Mouse (Mus musculus) liver, embryonic 15.5 days (tissue): ENCODE measurements around the gene Mdh2. TPM values are rescaled to one million over a fixed set of nuclear protein-coding genes. Genes with fewer than 3 reads are reported as not detected.
A peak's percentile ranks its signal among the peaks of the same experiment; 100 is the strongest.

Experiments
- ATAC-seq: fragments of 200-750 bp; cut with Nextera tagmentation; 2 replicates; pipeline ENCODE4 v1.8.0; 2017; ENCODE audit warnings: moderate number of reproducible peaks, mild to moderate bottlenecking, moderate library complexity; ENCODE audit not compliant: insufficient read depth
- H3K27ac ChIP-seq: fragments of 300-500 bp; sonication (generic); replicated peaks from 2 replicates; pipeline ENCODE4 v1.5.1; 2015; ENCODE audit warnings: mild to moderate bottlenecking, inconsistent platforms
- H3K27me3 ChIP-seq: fragments of 300-500 bp; sonication (generic); 2 replicates; pipeline ENCODE4 v1.6.1; 2015; ENCODE audit warnings: mild to moderate bottlenecking, inconsistent platforms
- H3K36me3 ChIP-seq: fragments of 300-500 bp; sonication (generic); replicated peaks from 2 replicates; pipeline ENCODE4 v1.6.1; 2015; ENCODE audit warnings: moderate library complexity, mild to moderate bottlenecking, inconsistent platforms
- H3K4me1 ChIP-seq: fragments of 300-500 bp; sonication (generic); replicated peaks from 2 replicates; pipeline ENCODE4 v1.6.1; 2015; ENCODE audit warnings: inconsistent platforms
- H3K4me2 ChIP-seq: fragments of 300-500 bp; sonication (generic); 2 replicates; pipeline ENCODE4 v1.6.1; 2015; ENCODE audit warnings: moderate library complexity, mild to moderate bottlenecking, inconsistent platforms
- H3K4me3 ChIP-seq: fragments of 300-500 bp; sonication (generic); replicated peaks from 2 replicates; pipeline ENCODE4 v1.5.1; 2015; ENCODE audit warnings: mild to moderate bottlenecking, inconsistent platforms
- H3K9ac ChIP-seq: fragments of 300-500 bp; sonication (generic); 2 replicates; pipeline ENCODE4 v1.6.1; 2015; ENCODE audit warnings: moderate library complexity, mild to moderate bottlenecking, inconsistent platforms
- H3K9me3 ChIP-seq: fragments of 300-500 bp; sonication (generic); replicated peaks from 2 replicates; pipeline ENCODE4 v1.6.1; 2016; ENCODE audit warnings: inconsistent platforms
- WGBS: fragments of 180-500 bp; shearing (Covaris S2); methylation state at CpG from one replicate; pipeline ENCODE4 v1.1.7; 2015; ENCODE audit warnings: mixed read lengths; ENCODE audit not compliant: insufficient replicate concordance; 5-methylcytosine and 5-hydroxymethylcytosine counted together
- polyA plus RNA-seq: library from polyadenylated mRNA; unstranded; fragments of >200 nt; fragmentation: Nextera tagmentation; extraction: Ambion mirVana; gene quantifications from 2 replicates; pipeline ENCODE4 v1.2.1, GENCODE M21; 2015

The Mdh2 gene
- polyA plus RNA-seq, 1 experiment from 2014 or later: 302 TPM

DNA sequence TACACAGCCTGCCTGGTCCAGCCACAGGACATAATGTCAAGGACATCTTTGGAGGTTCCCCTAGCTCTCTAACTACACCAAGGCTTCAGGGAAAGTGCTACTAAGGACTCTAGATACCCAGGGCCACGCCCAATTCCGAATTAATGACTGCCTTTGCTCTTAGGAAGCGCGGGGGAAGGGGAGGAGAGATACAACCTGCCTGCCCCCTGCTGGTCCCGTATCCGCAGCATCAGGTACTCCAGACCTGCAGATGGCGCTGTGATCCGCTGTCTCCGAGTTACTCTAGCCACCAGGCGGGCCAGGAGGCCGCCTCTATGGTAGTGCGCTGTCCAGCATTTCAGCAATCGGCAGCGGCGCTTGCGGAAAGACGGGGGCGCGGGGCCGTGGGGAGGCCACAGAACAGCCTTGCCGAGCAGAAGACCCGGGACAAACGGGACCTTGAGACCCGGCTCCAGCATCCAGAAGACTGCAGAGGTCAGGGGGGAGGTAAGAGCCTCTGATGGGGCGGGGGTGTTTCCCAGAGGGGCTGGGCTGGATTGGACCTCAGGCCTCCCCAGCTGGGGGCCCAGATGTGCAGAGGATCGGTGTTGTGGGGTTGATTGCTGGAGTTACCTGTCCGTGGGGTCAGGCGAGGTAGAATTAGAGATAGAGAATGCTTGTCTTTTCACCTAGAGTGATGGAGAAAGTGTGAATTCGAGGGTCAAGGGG lies 28.4 kb downstream of the Mdh2 start, which contains the start of gene Srrm3:
Gene Srrm3, plus strand, starts transcription at position 336 of the 708 bp plus-strand sequence.
- peaks cover 5% of the 10 kb centered on the region; the same call in 1 of the 2 replicates for H3K4me1 ChIP-seq
- H3K27ac ChIP-seq: no peak within 1 kb of the TSS
- H3K27me3 ChIP-seq: peaks cover 11% of the 10 kb centered on the region
- H3K9ac ChIP-seq: no peak within 1 kb of the TSS
- no peak within 1 kb of the TSS for H3K4me3 ChIP-seq
- peak; percentile 34; the same call in 1 of the 2 replicates for ATAC-seq
- H3K36me3 ChIP-seq: no peaks in the 10 kb centered on the region
- no peak within 1 kb of the TSS for H3K4me2 ChIP-seq
- WGBS: 3% methylated on average over 29 of the region's 29 CpGs
- no peaks in the 10 kb centered on the region for H3K9me3 ChIP-seq

DNA sequence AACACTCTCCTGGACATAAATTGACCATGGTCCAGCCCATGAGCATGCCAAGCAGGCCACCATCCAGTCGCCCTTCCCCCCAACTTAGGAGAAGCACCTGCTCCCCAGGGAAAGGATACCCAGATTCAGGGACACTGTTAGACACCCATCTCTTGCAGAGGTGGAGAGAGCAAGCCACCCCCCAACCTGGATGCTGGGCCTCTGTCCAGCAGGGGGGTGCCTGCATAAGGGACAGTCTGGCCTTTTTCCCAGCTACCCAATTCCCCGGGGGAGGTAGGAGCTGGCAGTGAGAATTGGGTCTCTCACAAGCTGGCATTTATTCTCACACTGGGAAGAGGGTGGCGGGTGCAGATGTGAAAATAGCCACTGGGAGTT lies 29.0 kb downstream of the Mdh2 start:
- Histone ChIP-seq H3K36me3 (no peaks in the 10 kb centered on the region), H3K9me3 (no peaks in the 10 kb centered on the region), H3K4me2 (no peak overlapping the region), H3K27me3 (peaks cover 7% of the 10 kb centered on the region; the same call in 1 of the 2 replicates), H3K4me1 (peaks cover 5% of the 10 kb centered on the region; the same call in 1 of the 2 replicates), H3K27ac (no peak overlapping the region), H3K9ac (no peak overlapping the region), H3K4me3 (no peak overlapping the region)
- 31% methylated on average over 3 of the region's 3 CpGs for WGBS
- no peak for ATAC-seq

DNA sequence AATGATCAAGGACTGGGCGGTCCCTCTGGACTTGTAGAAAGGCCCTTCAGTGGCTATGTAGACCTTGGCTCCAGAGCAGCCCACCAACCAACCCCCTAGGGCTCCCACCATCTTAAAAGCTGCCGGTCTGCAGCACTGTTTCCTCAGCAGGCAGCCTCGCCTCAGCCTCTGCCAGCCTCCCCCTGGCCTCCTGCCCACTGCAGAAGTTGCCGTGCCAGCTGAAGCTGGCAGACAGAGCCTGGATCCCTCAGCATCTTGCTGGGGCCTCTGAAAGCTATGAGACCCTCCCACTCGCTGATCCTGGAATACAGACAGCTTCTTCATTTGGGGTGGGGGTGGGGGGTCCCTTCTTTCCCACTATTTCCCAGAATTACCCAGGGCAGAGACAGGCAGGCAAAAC lies 34.7 kb downstream of the Mdh2 start:
- H3K36me3 ChIP-seq: no peaks in the 10 kb centered on the region
- no peak for ATAC-seq
- H3K27ac ChIP-seq: no peak overlapping the region
- no peak overlapping the region for H3K9ac ChIP-seq
- no peaks in the 10 kb centered on the region for H3K9me3 ChIP-seq
- 41% methylated on average over 5 of the region's 5 CpGs for WGBS
- H3K4me1 ChIP-seq: no peaks in the 10 kb centered on the region
- no peak overlapping the region for H3K4me2 ChIP-seq
- no peaks in the 10 kb centered on the region for H3K27me3 ChIP-seq
- no peak overlapping the region for H3K4me3 ChIP-seq

DNA sequence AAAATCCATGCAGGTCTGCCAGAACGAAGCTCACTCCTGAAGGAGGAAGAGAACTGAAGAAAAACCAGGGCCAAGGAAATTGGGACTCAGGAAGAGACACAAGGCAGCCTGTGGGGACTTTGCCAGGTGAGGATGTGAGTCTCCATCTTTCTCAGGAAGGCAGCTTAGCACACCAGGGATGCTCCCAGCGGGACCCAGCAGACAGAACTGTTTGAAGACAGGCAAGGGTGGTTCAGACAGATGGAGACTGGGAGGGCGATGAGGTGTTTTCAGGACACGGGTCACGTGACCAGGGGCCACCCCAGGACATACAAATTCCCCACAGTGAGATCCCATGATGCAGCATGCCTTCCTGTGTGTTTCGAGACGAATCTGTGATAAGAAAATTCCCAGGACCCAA lies 40.2 kb downstream of the Mdh2 start:
- ATAC-seq: no peak
- Histone ChIP-seq H3K27ac (no peak overlapping the region), H3K27me3 (peaks cover 21% of the 10 kb centered on the region), H3K36me3 (no peaks in the 10 kb centered on the region), H3K4me3 (no peak overlapping the region), H3K4me2 (no peak overlapping the region), H3K9me3 (no peaks in the 10 kb centered on the region), H3K9ac (no peak overlapping the region), H3K4me1 (no peaks in the 10 kb centered on the region)
- 23% methylated on average over 7 of the region's 7 CpGs for WGBS

DNA sequence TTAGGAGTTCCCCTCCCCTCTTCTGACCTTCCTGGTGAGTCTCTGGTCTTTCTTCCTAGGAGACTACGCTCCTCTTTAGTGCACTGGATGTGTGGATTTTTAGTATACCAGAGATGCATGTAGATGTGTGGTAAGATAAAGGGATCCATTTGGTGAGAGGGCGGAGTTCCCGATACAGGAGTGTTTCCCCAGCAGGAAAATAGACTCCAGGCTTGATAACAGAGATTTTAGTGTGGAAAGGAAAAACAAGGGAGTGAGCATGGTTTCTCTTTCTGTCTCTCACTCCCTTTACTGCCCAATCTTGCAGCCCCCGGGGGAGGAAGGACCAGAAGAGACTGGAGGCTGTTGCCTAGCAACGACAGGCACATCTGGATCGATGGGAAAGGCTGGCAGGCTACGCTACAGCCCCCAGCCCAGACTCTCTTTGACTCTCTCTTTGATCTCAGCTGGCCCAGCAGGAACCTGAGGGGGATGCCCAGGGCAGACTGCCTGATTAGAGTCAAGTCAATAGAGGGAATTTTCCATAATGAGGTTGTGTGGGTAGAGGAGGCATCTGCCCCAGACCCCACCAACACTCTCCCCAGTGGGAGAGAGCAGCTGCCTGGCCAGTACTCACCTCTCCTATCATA lies 44.1 kb downstream of the Mdh2 start:
- Histone ChIP-seq H3K4me2 (no peak overlapping the region), H3K9me3 (no peaks in the 10 kb centered on the region), H3K9ac (no peak overlapping the region), H3K27me3 (peaks cover 26% of the 10 kb centered on the region), H3K4me3 (no peak overlapping the region), H3K27ac (no peak overlapping the region), H3K36me3 (no peaks in the 10 kb centered on the region), H3K4me1 (no peaks in the 10 kb centered on the region)
- 29% methylated on average over 7 of the region's 7 CpGs for WGBS
- ATAC-seq: no peak

DNA sequence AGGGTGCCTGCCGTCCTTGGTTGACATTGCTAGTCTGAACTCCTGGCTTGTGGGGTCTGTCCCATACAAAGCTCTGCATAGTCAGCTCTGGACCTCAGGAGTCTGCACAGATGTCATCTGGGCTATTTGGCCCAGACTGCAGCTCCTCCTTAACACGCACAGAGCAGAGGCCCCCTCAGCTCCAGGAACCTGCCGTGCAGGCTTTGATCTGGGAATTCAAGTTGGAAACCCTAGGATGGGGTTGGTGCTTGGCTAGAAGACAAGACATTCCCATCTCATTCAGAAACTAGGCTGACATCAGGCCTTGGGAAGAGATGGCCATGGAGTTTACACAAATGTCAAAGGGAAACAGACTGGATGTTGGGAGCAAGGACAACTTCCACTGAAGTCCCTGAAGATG lies 46.2 kb downstream of the Mdh2 start:
- Histone ChIP-seq H3K4me3 (no peak overlapping the region), H3K4me1 (no peaks in the 10 kb centered on the region), H3K27ac (no peak overlapping the region), H3K36me3 (no peaks in the 10 kb centered on the region), H3K9ac (no peak overlapping the region), H3K27me3 (peaks cover 24% of the 10 kb centered on the region), H3K4me2 (no peak overlapping the region), H3K9me3 (no peaks in the 10 kb centered on the region)
- no peak for ATAC-seq
- WGBS: 37% methylated on average over 3 of the region's 3 CpGs

DNA sequence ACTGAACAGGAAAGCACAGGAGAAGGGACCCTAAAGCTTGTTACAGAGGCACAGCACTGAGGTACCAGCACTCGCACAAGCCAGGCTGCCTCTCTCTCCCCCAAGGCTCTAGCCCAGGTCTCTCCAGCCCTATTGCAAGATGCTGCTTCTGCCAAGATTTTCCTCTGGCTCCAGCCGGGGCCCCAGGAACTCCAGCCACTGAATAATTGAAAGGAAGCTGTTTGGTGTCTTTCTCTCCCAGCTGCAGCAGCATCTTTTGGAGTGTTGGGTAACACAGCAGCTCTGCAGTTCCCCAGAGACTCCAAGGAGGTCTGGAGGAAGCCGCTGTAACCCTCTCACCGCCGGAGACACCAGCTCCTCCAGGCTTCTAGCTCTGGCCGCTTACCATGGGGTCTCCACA lies 47.9 kb downstream of the Mdh2 start:
- no peak overlapping the region for H3K9ac ChIP-seq
- H3K4me3 ChIP-seq: no peak overlapping the region
- 30% methylated on average over 6 of the region's 6 CpGs for WGBS

DNA sequence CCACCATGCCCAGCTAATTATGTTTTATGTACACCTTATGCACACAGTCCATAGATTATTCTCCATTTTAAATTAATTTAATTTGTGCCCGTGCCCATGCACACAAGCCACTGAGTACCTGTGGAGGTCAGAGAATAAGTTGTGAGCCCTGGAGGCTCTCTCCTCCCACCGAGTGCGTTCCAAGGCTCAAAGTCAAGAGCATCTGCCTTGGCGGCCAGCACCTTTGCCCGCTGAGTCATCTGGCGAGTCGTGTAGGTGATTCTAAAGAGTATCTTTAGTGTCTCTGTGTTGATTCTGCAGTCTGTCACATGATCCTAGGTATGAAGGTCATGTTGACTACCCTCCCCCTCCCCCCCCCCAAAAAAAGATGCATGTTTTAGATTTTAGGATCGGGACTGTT lies 51.1 kb downstream of the Mdh2 start:
- Histone ChIP-seq H3K36me3 (no peaks in the 10 kb centered on the region), H3K4me1 (no peaks in the 10 kb centered on the region), H3K4me2 (no peak overlapping the region), H3K4me3 (no peak overlapping the region), H3K27ac (no peak overlapping the region), H3K9me3 (no peaks in the 10 kb centered on the region), H3K9ac (no peak overlapping the region), H3K27me3 (peaks cover 18% of the 10 kb centered on the region)
- WGBS: 60% methylated on average over 8 of the region's 8 CpGs
- ATAC-seq: no peak

More for the DNA sequence above, 47.9 kb downstream of the Mdh2 start:
- H3K9me3 ChIP-seq: no peaks in the 10 kb centered on the region
- peaks cover 12% of the 10 kb centered on the region for H3K27me3 ChIP-seq
- H3K27ac ChIP-seq: no peak overlapping the region
- H3K4me1 ChIP-seq: no peaks in the 10 kb centered on the region
- no peak overlapping the region for H3K4me2 ChIP-seq
- no peak for ATAC-seq
- H3K36me3 ChIP-seq: no peaks in the 10 kb centered on the region

DNA sequence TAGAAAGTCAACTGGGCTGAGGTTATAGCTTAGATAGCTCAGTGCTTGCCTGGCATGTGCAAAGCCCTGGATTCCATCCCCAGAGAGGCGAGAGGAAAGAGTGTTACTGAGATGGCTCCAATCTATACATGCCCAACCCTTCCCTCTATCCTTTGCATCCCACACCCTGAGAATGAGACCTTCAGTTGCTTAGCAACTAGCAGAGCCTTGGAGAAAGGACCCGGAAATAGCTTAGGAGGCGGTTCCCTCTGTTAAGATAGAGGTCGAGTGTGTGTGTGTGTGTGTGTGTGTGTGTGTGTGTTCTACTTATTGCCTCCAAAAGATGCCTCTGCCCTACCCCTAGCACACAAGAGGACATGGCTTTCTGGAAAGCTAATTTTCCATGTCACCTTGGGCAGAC lies 54.4 kb downstream of the Mdh2 start:
- ATAC-seq: no peak
- no peak overlapping the region for H3K4me2 ChIP-seq
- H3K4me1 ChIP-seq: peaks cover 14% of the 10 kb centered on the region
- H3K36me3 ChIP-seq: no peaks in the 10 kb centered on the region
- no peak overlapping the region for H3K9ac ChIP-seq
- H3K4me3 ChIP-seq: no peak overlapping the region
- H3K9me3 ChIP-seq: no peaks in the 10 kb centered on the region
- peaks cover 39% of the 10 kb centered on the region for H3K27me3 ChIP-seq
- WGBS: 19% methylated on average over 4 of the region's 4 CpGs
- H3K27ac ChIP-seq: no peak overlapping the region

DNA sequence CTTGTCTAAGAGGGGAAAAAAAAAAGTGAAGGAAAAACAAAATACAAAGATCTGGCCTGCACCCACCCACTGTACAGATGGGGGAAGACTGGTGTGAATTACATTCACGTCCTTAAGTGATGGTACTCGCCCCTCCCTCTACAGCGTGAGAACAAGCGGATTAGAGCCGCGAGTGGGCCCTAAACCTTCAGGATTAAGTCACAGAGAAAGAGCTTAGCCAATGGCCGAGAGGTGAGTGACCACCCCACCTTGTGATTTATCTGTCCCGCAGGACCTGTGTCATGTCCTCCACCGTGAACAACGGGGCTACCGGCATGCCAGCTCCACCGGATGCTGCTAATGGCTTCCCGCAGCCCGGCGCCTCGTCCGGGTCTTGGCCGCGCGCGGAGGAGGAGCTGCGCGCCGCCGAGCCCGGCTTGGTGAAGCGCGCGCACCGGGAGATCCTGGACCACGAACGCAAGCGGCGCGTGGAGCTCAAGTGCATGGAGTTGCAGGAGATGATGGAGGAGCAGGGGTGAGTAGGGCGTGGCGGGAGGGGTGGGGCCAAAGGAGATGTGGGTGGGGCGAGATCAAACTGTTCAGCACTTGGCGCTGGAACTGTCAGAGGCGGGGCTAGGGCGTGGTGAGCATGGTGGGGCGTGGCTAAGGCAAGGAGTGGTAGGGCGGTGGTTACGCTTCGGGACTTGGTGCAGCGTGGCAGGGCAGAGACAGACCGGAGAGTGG lies 56.6 kb downstream of the Mdh2 start:
- Histone ChIP-seq H3K9ac (no peak overlapping the region), H3K27ac (no peak overlapping the region), H3K4me1 (peaks cover 14% of the 10 kb centered on the region), H3K9me3 (no peaks in the 10 kb centered on the region), H3K36me3 (no peaks in the 10 kb centered on the region), H3K4me3 (peak overlapping the region; percentile 37), H3K4me2 (peak overlapping the region; percentile 61), H3K27me3 (peaks cover 39% of the 10 kb centered on the region)
- peak; percentile 75 for ATAC-seq
- 1% methylated on average over 47 of the region's 47 CpGs for WGBS

DNA sequence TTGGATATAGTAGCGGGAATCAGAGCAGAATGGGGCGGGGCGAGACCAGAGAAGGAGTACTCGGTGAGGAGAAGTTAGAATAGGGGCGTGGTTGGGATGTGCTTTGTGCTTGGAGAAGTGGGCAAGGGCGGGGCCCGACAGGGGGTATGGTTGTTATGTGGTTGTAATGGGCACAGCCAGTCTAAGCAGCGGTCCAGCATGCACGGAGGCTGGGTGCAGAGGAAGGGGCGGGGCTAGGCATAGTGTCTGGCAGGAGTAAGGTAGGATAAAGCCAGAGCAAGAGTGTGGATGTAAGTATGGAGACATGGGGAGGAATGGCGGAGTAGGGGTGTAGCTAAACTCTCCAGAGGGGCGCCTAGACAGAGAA lies 57.2 kb downstream of the Mdh2 start:
- H3K4me3 ChIP-seq: no peak overlapping the region

More for the DNA sequence above, 57.2 kb downstream of the Mdh2 start:
- ATAC-seq: peak; percentile 25; the same call in 1 of the 2 replicates
- Histone ChIP-seq H3K27me3 (peaks cover 43% of the 10 kb centered on the region), H3K27ac (no peak overlapping the region), H3K9ac (no peak overlapping the region), H3K9me3 (no peaks in the 10 kb centered on the region), H3K36me3 (no peaks in the 10 kb centered on the region), H3K4me1 (peaks cover 14% of the 10 kb centered on the region), H3K4me2 (peak overlapping the region; percentile 61)
- 3% methylated on average over 12 of the region's 12 CpGs for WGBS
